Mouse (Mus musculus): ENCODE measurements at regions not wholly inside any gene's neighbourhood (a gene's known extent, or its start where the extent isn't known, plus 50 kb on each side); places are given as distances from the start of the nearest gene placed in this dataset.

DNA sequence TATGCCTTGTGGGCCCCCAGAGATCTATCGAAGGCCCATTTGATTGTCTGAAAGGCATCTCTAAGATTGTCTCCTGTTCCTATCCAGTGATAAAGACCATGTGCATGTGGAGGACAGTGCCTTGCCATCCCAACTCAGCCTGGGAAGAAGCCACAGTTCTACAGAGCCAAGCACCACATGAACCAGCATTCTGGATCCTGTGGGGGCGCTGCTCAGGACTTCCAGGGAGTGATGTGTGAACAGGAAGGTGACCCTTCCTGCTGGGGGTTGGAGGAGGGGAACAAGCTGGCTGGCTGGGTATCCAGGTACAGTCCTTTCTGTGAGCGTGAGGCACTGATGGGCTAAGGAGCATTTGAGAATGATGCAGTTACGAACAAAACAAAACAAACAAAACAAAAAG, 163.8 kb downstream of the Gm26897 start:
- no peak overlapping the region for H3K27ac ChIP-seq (ENCODE audit: low read depth)
- H3K27me3 ChIP-seq (ENCODE audit: insufficient read depth, low read length) = no peaks in the 10 kb centered on the region; the same call in 1 of the 2 replicates
- H3K4me2 ChIP-seq (ENCODE audit: low read depth, low read length) = no peak overlapping the region
- no peak overlapping the region for H3K4me3 ChIP-seq (ENCODE audit: low read depth, low read length)
- no peaks in the 10 kb centered on the region for H3K36me3 ChIP-seq (replicated peaks; ENCODE audit: insufficient read depth, low read length)
- ATAC-seq (no peak), DNase-seq (no peak)
- 50% methylated on average over 4 of the region's 4 CpGs for WGBS (ENCODE audit: insufficient replicate concordance)
- no peaks in the 10 kb centered on the region for H3K9me3 ChIP-seq (ENCODE audit: low read length)
- peak; percentile 20 for TF ChIP-seq CTCF (IDR thresholded peaks at IDR 0.05; ENCODE audit: low read depth)
- TF ChIP-seq EP300 (IDR thresholded peaks at IDR 0.05; ENCODE audit: low read depth) = no peak
- H3K9ac ChIP-seq (replicated peaks) = no peak overlapping the region
- no peaks in the 10 kb centered on the region for H3K4me1 ChIP-seq (ENCODE audit: insufficient read depth)

DNA sequence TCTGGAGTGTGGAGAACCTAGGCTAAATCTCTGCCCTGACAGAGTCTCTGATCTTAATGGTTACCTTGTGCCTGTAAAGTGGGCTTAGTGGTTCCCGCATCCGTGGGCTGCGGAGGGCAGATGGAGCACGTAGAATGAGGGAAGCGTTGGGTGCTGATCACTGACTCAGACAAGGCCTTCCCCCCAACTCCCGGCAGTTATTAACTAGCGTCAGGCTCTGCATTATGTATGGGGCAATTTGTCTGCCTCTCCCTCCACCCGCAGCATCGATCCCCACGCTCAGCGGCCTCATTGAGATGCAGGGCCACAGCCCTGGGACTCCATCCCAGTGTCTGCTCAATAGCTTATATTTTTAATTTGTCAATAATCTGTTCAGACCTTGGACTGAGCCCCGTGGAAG, 164.8 kb downstream of the Gm26897 start:
- DNase-seq = no peak
- no peaks in the 10 kb centered on the region for H3K4me1 ChIP-seq (ENCODE audit: insufficient read depth)
- no peaks in the 10 kb centered on the region for H3K36me3 ChIP-seq (replicated peaks; ENCODE audit: insufficient read depth, low read length)
- H3K27me3 ChIP-seq (ENCODE audit: insufficient read depth, low read length) = no peaks in the 10 kb centered on the region; the same call in 1 of the 2 replicates
- no peak overlapping the region for H3K4me3 ChIP-seq (ENCODE audit: low read depth, low read length)
- no peak for TF ChIP-seq EP300 (IDR thresholded peaks at IDR 0.05; ENCODE audit: low read depth)
- no peak for TF ChIP-seq CTCF (IDR thresholded peaks at IDR 0.05; ENCODE audit: low read depth)
- H3K4me2 ChIP-seq (ENCODE audit: low read depth, low read length) = no peak overlapping the region
- H3K9me3 ChIP-seq (ENCODE audit: low read length) = no peaks in the 10 kb centered on the region
- no peak overlapping the region for H3K27ac ChIP-seq (ENCODE audit: low read depth)
- no peak for ATAC-seq
- no peak overlapping the region for H3K9ac ChIP-seq (replicated peaks)
- 70% methylated on average over 12 of the region's 12 CpGs for WGBS (ENCODE audit: insufficient replicate concordance)

DNA sequence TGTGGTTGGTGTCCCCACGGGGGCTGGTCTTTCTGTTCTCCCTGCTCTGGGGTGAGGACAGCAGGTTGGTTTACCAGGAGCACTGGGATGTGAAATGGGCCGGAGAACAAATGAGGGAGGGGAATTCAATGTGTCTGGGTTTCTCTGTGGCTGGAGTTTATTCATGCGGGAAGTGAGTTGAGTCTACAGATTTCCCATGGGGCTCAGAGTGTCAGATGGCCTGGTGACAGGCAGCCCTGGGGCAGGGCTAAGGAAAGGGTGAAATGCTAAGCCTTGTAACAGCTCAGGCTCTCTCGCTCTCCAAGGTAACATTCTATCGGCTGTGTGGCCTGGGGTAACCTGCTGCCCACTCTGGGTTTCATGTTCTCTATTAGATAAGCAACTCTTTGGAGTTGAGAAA, 167.5 kb downstream of the Gm26897 start:
- Histone ChIP-seq H3K4me2 (ENCODE audit: low read depth, low read length) (no peak overlapping the region), H3K4me1 (ENCODE audit: insufficient read depth) (no peaks in the 10 kb centered on the region), H3K27ac (ENCODE audit: low read depth) (no peak overlapping the region), H3K36me3 (replicated peaks; ENCODE audit: insufficient read depth, low read length) (no peaks in the 10 kb centered on the region), H3K9ac (replicated peaks) (no peak overlapping the region), H3K27me3 (ENCODE audit: insufficient read depth, low read length) (no peaks in the 10 kb centered on the region), H3K4me3 (ENCODE audit: low read depth, low read length) (no peak overlapping the region), H3K9me3 (ENCODE audit: low read length) (no peaks in the 10 kb centered on the region)
- TF ChIP-seq CTCF (IDR thresholded peaks at IDR 0.05; ENCODE audit: low read depth) (no peak), EP300 (IDR thresholded peaks at IDR 0.05; ENCODE audit: low read depth) (no peak)
- WGBS (ENCODE audit: insufficient replicate concordance) = 56% methylated on average over 5 of the region's 5 CpGs
- DNase-seq (no peak), ATAC-seq (no peak)

DNA sequence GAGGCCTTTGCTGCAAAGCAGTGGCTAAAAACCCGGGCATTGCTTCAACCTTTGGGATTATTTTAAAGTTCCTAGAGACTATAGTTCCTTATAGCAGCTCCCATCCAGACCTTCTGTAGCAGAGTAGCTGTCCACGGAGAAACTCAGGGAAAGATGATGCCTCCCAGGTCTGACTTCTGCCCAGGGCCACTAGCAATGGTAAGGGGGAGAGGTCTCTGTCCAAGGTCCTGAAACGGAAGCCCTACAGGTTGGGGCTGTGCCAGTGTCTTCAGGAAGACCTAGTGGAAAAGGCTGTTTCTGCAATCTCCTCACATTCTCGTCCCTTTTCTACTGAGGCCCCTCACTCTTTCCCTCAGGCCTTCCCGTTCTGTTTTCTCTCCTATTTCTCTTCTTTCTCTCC, 168.0 kb downstream of the Gm26897 start:
- H3K4me3 ChIP-seq (ENCODE audit: low read depth, low read length) = no peak overlapping the region
- no peak overlapping the region for H3K4me2 ChIP-seq (ENCODE audit: low read depth, low read length)
- WGBS (ENCODE audit: insufficient replicate concordance) = 19% methylated on average over 5 of the region's 5 CpGs
- no peaks in the 10 kb centered on the region for H3K27me3 ChIP-seq (ENCODE audit: insufficient read depth, low read length)
- H3K4me1 ChIP-seq (ENCODE audit: insufficient read depth) = no peaks in the 10 kb centered on the region
- TF ChIP-seq EP300 (IDR thresholded peaks at IDR 0.05; ENCODE audit: low read depth) (no peak), CTCF (IDR thresholded peaks at IDR 0.05; ENCODE audit: low read depth) (no peak)
- no peaks in the 10 kb centered on the region for H3K36me3 ChIP-seq (replicated peaks; ENCODE audit: insufficient read depth, low read length)
- no peaks in the 10 kb centered on the region for H3K9me3 ChIP-seq (ENCODE audit: low read length)
- no peak for ATAC-seq
- peak; percentile 29 for DNase-seq
- H3K27ac ChIP-seq (ENCODE audit: low read depth) = no peak overlapping the region
- H3K9ac ChIP-seq (replicated peaks) = no peak overlapping the region

- Histone ChIP-seq H3K27me3 (ENCODE audit: insufficient read depth, low read length) (no peaks in the 10 kb centered on the region), H3K9me3 (ENCODE audit: low read length) (0 out of 2 replicates have a peak, but pooled peaks cover 3% of the 10 kb centered on the region), H3K4me2 (ENCODE audit: low read depth, low read length) (no peak overlapping the region), H3K4me3 (ENCODE audit: low read depth, low read length) (no peak overlapping the region), H3K27ac (ENCODE audit: low read depth) (no peak overlapping the region), H3K9ac (replicated peaks) (no peak overlapping the region), H3K4me1 (ENCODE audit: insufficient read depth) (no peaks in the 10 kb centered on the region), H3K36me3 (replicated peaks; ENCODE audit: insufficient read depth, low read length) (no peaks in the 10 kb centered on the region)
- TF ChIP-seq EP300 (IDR thresholded peaks at IDR 0.05; ENCODE audit: low read depth) (no peak), CTCF (IDR thresholded peaks at IDR 0.05; ENCODE audit: low read depth) (no peak)
- 79% methylated on average over 14 of the region's 14 CpGs for WGBS (ENCODE audit: insufficient replicate concordance)
- no peak for DNase-seq
- no peak for ATAC-seq
Observed at GRCm38 (mm10) chr5:111908085-111908484, 174.4 kb downstream of the Gm26897 start.

- DNase-seq = no peak
- H3K27ac ChIP-seq (ENCODE audit: low read depth) = no peak overlapping the region
- 70% methylated on average over 8 of the region's 8 CpGs for WGBS (ENCODE audit: insufficient replicate concordance)
- H3K27me3 ChIP-seq (ENCODE audit: insufficient read depth, low read length) = no peaks in the 10 kb centered on the region
- H3K9me3 ChIP-seq (ENCODE audit: low read length) = 0 out of 2 replicates have a peak, but pooled peaks cover 3% of the 10 kb centered on the region
- H3K9ac ChIP-seq (replicated peaks) = no peak overlapping the region
- H3K4me1 ChIP-seq (ENCODE audit: insufficient read depth) = no peaks in the 10 kb centered on the region
- no peaks in the 10 kb centered on the region for H3K36me3 ChIP-seq (replicated peaks; ENCODE audit: insufficient read depth, low read length)
- no peak overlapping the region for H3K4me3 ChIP-seq (ENCODE audit: low read depth, low read length)
- ATAC-seq = no peak
- no peak for TF ChIP-seq EP300 (IDR thresholded peaks at IDR 0.05; ENCODE audit: low read depth)
- TF ChIP-seq CTCF (IDR thresholded peaks at IDR 0.05; ENCODE audit: low read depth) = no peak
- H3K4me2 ChIP-seq (ENCODE audit: low read depth, low read length) = no peak overlapping the region
Observed at GRCm38 (mm10) chr5:111910514-111910913, 176.8 kb downstream of the Gm26897 start.

- H3K4me1 ChIP-seq (ENCODE audit: insufficient read depth) = no peaks in the 10 kb centered on the region
- ATAC-seq = no peak
- H3K27ac ChIP-seq (ENCODE audit: low read depth) = no peak overlapping the region
- H3K9me3 ChIP-seq (ENCODE audit: low read length) = 0 out of 2 replicates have a peak, but pooled peaks cover 3% of the 10 kb centered on the region
- 59% methylated on average over 7 of the region's 7 CpGs for WGBS (ENCODE audit: insufficient replicate concordance)
- H3K36me3 ChIP-seq (replicated peaks; ENCODE audit: insufficient read depth, low read length) = no peaks in the 10 kb centered on the region
- no peak for TF ChIP-seq CTCF (IDR thresholded peaks at IDR 0.05; ENCODE audit: low read depth)
- TF ChIP-seq EP300 (IDR thresholded peaks at IDR 0.05; ENCODE audit: low read depth) = no peak
- H3K4me3 ChIP-seq (ENCODE audit: low read depth, low read length) = no peak overlapping the region
- no peak for DNase-seq
- H3K27me3 ChIP-seq (ENCODE audit: insufficient read depth, low read length) = no peaks in the 10 kb centered on the region
- no peak overlapping the region for H3K9ac ChIP-seq (replicated peaks)
- no peak overlapping the region for H3K4me2 ChIP-seq (ENCODE audit: low read depth, low read length)
Observed at GRCm38 (mm10) chr5:111913354-111913753, 179.6 kb downstream of the Gm26897 start.

Data from liver, postnatal 0 days (tissue).